ENCODE assay signal across 8 mouse cellular contexts in the genomic region with DNA sequence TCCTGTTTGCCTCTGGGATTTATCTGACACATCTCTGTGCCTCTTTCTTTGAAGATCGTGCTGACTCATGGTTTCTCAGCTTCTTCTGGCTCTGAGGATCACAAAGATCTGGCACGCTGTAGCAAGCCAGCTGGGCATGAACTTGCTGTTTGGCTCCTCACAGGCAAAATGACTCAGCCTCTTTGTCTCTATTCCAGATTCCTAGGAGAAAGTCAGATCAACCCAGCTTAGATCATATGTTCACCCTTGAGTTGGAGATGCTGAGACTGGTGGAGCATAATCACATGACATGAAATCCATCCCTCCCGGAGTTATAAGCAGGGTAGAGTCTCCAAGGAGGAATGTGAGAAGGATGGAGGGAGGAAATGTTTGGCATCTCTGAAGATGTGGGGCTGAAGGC. TPM values are rescaled to one million over a fixed set of nuclear protein-coding genes. Genes with fewer than 3 reads are reported as not detected.
A peak's percentile ranks its signal among the peaks of the same experiment; 100 is the strongest.
DNase-seq lines count a peak whose midpoint lies in the region; ATAC-seq and TF ChIP-seq lines count a peak whose summit lies in the region.
"Had no signal": no experiment of that assay in that cellular context is flagged by ENCODE, and none has a peak within 500 bp of the region (broad histone marks: within the 10 kb centered on the region; RNA-seq: fewer than 3 reads in every experiment).

No protein-coding gene starts in this region.

- H3K9ac ChIP-seq in stomach, postnatal 0 days (ENCODE audit: low read length): no peak overlapping the region
- H3K9ac ChIP-seq: liver, embryonic 15.5 days had no signal

- H3K4me1 ChIP-seq in stomach, postnatal 0 days (replicated peaks; ENCODE audit: control insufficient read depth, insufficient read depth): no peaks in the 10 kb centered on the region
- H3K4me1 ChIP-seq: liver, embryonic 15.5 days had no signal

- no peaks in the 10 kb centered on the region for H3K9me3 ChIP-seq in stomach, postnatal 0 days (ENCODE audit: control insufficient read depth, low read length)
- H3K9me3 ChIP-seq: liver, embryonic 15.5 days had no signal

- no peak for TF ChIP-seq POLR2A in brain, embryonic 14.5 days (IDR thresholded peaks at IDR 0.05; ENCODE audit: borderline replicate concordance, extremely low read depth, insufficient read depth, insufficient read length, poor library complexity, severe bottlenecking)

- ATAC-seq in stomach, postnatal 0 days (ENCODE audit: low FRiP score, low TSS enrichment): peak; percentile 42; the same call in 1 of the 2 replicates
- ATAC-seq in megakaryocyte-erythroid progenitor cell, adult 5-6 weeks (replicated peaks; ENCODE audit: low FRiP score, low TSS enrichment, poor library complexity, severe bottlenecking): no peak

- no peak for TF ChIP-seq EP300 in stomach, postnatal 0 days (optimal IDR thresholded peaks at IDR 0.05)

- H3K4me2 ChIP-seq in stomach, postnatal 0 days (replicated peaks; ENCODE audit: low read depth): no peak overlapping the region
- H3K4me2 ChIP-seq: liver, embryonic 15.5 days had no signal

- no peak overlapping the region for H3K27ac ChIP-seq in stomach, postnatal 0 days (replicated peaks)
- H3K27ac ChIP-seq: liver, embryonic 15.5 days had no signal

- H3K27me3 ChIP-seq in stomach, postnatal 0 days (ENCODE audit: control insufficient read depth, insufficient read depth, low read length): no peaks in the 10 kb centered on the region
- H3K27me3 ChIP-seq: liver, embryonic 15.5 days had no signal

- H3K4me3 ChIP-seq in stomach, postnatal 0 days (ENCODE audit: low read depth, low read length): no peak overlapping the region
- H3K4me3 ChIP-seq: liver, embryonic 15.5 days had no signal

- TF ChIP-seq CTCF in brain, embryonic 14.5 days (IDR thresholded peaks at IDR 0.05; ENCODE audit: borderline replicate concordance, extremely low read depth, insufficient read depth, insufficient read length): no peak
- no peak for TF ChIP-seq CTCF in stomach, postnatal 0 days (IDR thresholded peaks at IDR 0.05; ENCODE audit: low read depth)

- no peaks in the 10 kb centered on the region for H3K36me3 ChIP-seq in stomach, postnatal 0 days (ENCODE audit: control insufficient read depth, insufficient read depth, low read length)
- H3K36me3 ChIP-seq: liver, embryonic 15.5 days had no signal

- peak; percentile 10 for DNase-seq in right cerebral cortex, postnatal 14 days
- no peak for DNase-seq in right cerebral cortex, postnatal 4 days
- peak; percentile 45 for DNase-seq in brain, embryonic 14.5 days (ENCODE audit: low read depth)
- DNase-seq in heart, adult 8-10 months (ENCODE audit: low spot score): peak; percentile 45
- no peak for DNase-seq in stomach, postnatal 0 days (ENCODE audit: low spot score)
- no peak for DNase-seq in neural tube, embryonic 10.5 days (ENCODE audit: extremely low spot score, low spot score)

- WGBS in stomach, postnatal 0 days: 43% methylated on average over 3 of the region's 3 CpGs

RNA-seq across cellular contexts. Expression of a gene that starts 27.9 kb away (rescaled TPM):
- polyA plus RNA-seq in brain, embryonic 14.5 days (2012; rRNA removed): 139 and 159 TPM in 2 replicates
- total RNA-seq in heart, adult 8-10 months (2022): 10 to 100 TPM; 53.3 to 58.5 (median 56.8) TPM
- 31.8 and 33.1 TPM in 2 replicates for polyA plus RNA-seq in stomach, postnatal 0 days (2015; fragmentation: Nextera tagmentation; extraction: Ambion mirVana)
- 37.6 and 38.2 TPM in 2 replicates for total RNA-seq in megakaryocyte-erythroid progenitor cell, adult 5-6 weeks (2014; fragmentation: Nextera tagmentation)
- total RNA-seq in megakaryocyte-erythroid progenitor cell, adult 5-6 weeks (2017): 34.5 and 48.6 TPM in 2 replicates

Comparison
In these comparisons a context has a peak if more than half of its experiments do, and no peak if none do; other contexts are left out.
1. DNase-seq: peak in right cerebral cortex, postnatal 14 days (single experiment), brain, embryonic 14.5 days (single experiment) and heart, adult 8-10 months (single experiment); none in right cerebral cortex, postnatal 4 days (single experiment), stomach, postnatal 0 days (single experiment) and neural tube, embryonic 10.5 days (single experiment).